In genomic region chr16:55515228-55515696, GRCm38 (mm10) we compare ENCODE assay signal across 10 mouse cellular contexts.
A peak's percentile ranks its signal among the peaks of the same experiment; 100 is the strongest.
DNase-seq lines count a peak whose midpoint lies in the region; ATAC-seq lines count a peak whose summit lies in the region.
"Had no signal": no experiment of that assay in that cellular context is flagged by ENCODE, and none has a peak within 500 bp of the region (broad histone marks: within the 10 kb centered on the region; RNA-seq: fewer than 3 reads in every experiment).

No protein-coding gene starts in this region.

- intact Hi-C loops in gastrocnemius, postnatal 36 days (cut with DNase I), result no loop called here

- H3K9ac ChIP-seq in forebrain, embryonic 15.5 days (replicated peaks), result peak overlapping the region; percentile 39; the same call in 1 of the 2 replicates
- peak overlapping the region; percentile 67 for H3K9ac ChIP-seq in midbrain, embryonic 11.5 days (ENCODE audit: low read length)
- H3K9ac ChIP-seq: lung, embryonic 14.5 days had no signal

- peaks cover 4% of the 10 kb centered on the region; the same call in 1 of the 2 replicates for H3K4me1 ChIP-seq in forebrain, embryonic 15.5 days
- no peaks in the 10 kb centered on the region for H3K4me1 ChIP-seq in midbrain, embryonic 11.5 days (ENCODE audit: control insufficient read depth, insufficient read depth, low read length)

- no peak overlapping the region for H3K27ac ChIP-seq in forebrain, embryonic 15.5 days (replicated peaks)
- no peak overlapping the region for H3K27ac ChIP-seq in midbrain, embryonic 11.5 days (ENCODE audit: low read depth, low read length)

- H3K9me3 ChIP-seq in forebrain, embryonic 15.5 days, result no peaks in the 10 kb centered on the region
- no peaks in the 10 kb centered on the region for H3K9me3 ChIP-seq in midbrain, embryonic 11.5 days (ENCODE audit: control insufficient read depth, low read length)

- H3K4me2 ChIP-seq in forebrain, embryonic 15.5 days (replicated peaks), result peak overlapping the region; percentile 50
- H3K4me2 ChIP-seq in midbrain, embryonic 11.5 days, result peak overlapping the region; percentile 53
- H3K4me2 ChIP-seq: lung, embryonic 14.5 days had no signal

- 8% methylated on average over 16 of the region's 16 CpGs for WGBS in forebrain, embryonic 15.5 days
- WGBS in midbrain, embryonic 11.5 days, result 17% methylated on average over 16 of the region's 16 CpGs

- no peaks in the 10 kb centered on the region for H3K36me3 ChIP-seq in forebrain, embryonic 15.5 days
- H3K36me3 ChIP-seq in midbrain, embryonic 11.5 days (ENCODE audit: control insufficient read depth, insufficient read depth, low read length), result no peaks in the 10 kb centered on the region

- H3K4me3 ChIP-seq in forebrain, embryonic 15.5 days, result peak overlapping the region; percentile 30
- peak overlapping the region; percentile 25 for H3K4me3 ChIP-seq in midbrain, embryonic 11.5 days (ENCODE audit: low read depth, low read length)

- DNase-seq in Muller cell, postnatal 12 days (ENCODE audit: inconsistent ontology term), result peak; percentile 26
- DNase-seq in embryo, embryonic 10 days (ENCODE audit: low spot score), result peak; percentile 13
- peak; percentile 93 for DNase-seq in midbrain, embryonic 11.5 days (ENCODE audit: low spot score, missing footprints)
- no peak for DNase-seq in right cerebral cortex, postnatal 25 days
- DNase-seq in gastrocnemius, postnatal 36 days, result no peak
- no peak for DNase-seq in spleen, postnatal 4 days (ENCODE audit: low spot score in 2 of 2)
- DNase-seq: gastrocnemius, postnatal 25 days; kidney, postnatal 10 days; lung, embryonic 14.5 days had no signal

- H3K27me3 ChIP-seq in forebrain, embryonic 15.5 days, result no peaks in the 10 kb centered on the region
- H3K27me3 ChIP-seq in midbrain, embryonic 11.5 days (ENCODE audit: control insufficient read depth, insufficient read depth, low read length), result no peaks in the 10 kb centered on the region

- peak; percentile 67 for ATAC-seq in forebrain, embryonic 15.5 days (replicated peaks)
- ATAC-seq in midbrain, embryonic 11.5 days (ENCODE audit: low FRiP score), result peak; percentile 82

Comparison
In these comparisons a context has a peak if more than half of its experiments do, and no peak if none do; other contexts are left out.
1. DNase-seq: peak in Muller cell, postnatal 12 days (single experiment), embryo, embryonic 10 days (single experiment) and midbrain, embryonic 11.5 days (single experiment); none in right cerebral cortex, postnatal 25 days (single experiment), gastrocnemius, postnatal 36 days (0 of 2) and spleen, postnatal 4 days (0 of 2).